ENCODE assay signal across 8 mouse cellular contexts in genomic region chr11:97152023-97152426, GRCm38 (mm10). TPM values are rescaled to one million over a fixed set of nuclear protein-coding genes. Genes with fewer than 3 reads are reported as not detected.
DNase-seq lines count a peak whose midpoint lies in the region; ATAC-seq lines count a peak whose summit lies in the region.

No protein-coding gene starts in this region.

- peak; percentile 66 to 73 for DNase-seq in cerebellum, postnatal 10 days
- peak; percentile 51 to 65 for DNase-seq in heart, adult 18-20 months
- peak; percentile 30 for DNase-seq in kidney, adult 11 months
- peak; percentile 67 for DNase-seq in lung, postnatal 10 days
- DNase-seq in thymus, postnatal 4 days: no peak

- no peak for ATAC-seq in megakaryocyte, adult 5-6 weeks (ENCODE audit: poor library complexity, severe bottlenecking)
- no peak for ATAC-seq in erythroblast, adult 5-6 weeks (replicated peaks; ENCODE audit: low FRiP score, poor library complexity, severe bottlenecking)

- H3K36me3 ChIP-seq in megakaryocyte, embryonic 14.5 days (replicated peaks; ENCODE audit: low read length): peaks cover 54% of the 10 kb centered on the region

- H3K4me3 ChIP-seq in megakaryocyte, embryonic 14.5 days (replicated peaks): peak overlapping the region; percentile 98

- H3K27me3 ChIP-seq in megakaryocyte, embryonic 14.5 days (replicated peaks): peaks cover 7% of the 10 kb centered on the region

- peaks cover 59% of the 10 kb centered on the region for H3K4me1 ChIP-seq in megakaryocyte, embryonic 14.5 days

- H3K9me3 ChIP-seq in megakaryocyte, embryonic 14.5 days: no peaks in the 10 kb centered on the region

RNA-seq across cellular contexts. Expression of gene Tbkbp1, which starts 0.7 kb away (rescaled TPM):
- 99.9 and 349 TPM in 2 replicates for polyA plus RNA-seq in megakaryocyte, embryonic 14.5 days (2012; ENCODE audit: insufficient read depth, low replicate concordance)
- 16.0 and 17.6 TPM in 2 replicates for total RNA-seq in megakaryocyte, adult 5-6 weeks (2015)
- 13.6 and 17.2 TPM in 2 replicates for total RNA-seq in megakaryocyte, adult 5-6 weeks (2017)
- total RNA-seq in heart, adult 18-20 months (2021): 10 to 100 TPM; 12.5 to 15.0 TPM
- 0.96 and 2.7 TPM in 2 replicates for total RNA-seq in erythroblast, adult 5-6 weeks (2015; ENCODE audit: low replicate concordance)
- 0.70 and 6.3 TPM in 2 replicates for total RNA-seq in erythroblast, adult 5-6 weeks (2017; ENCODE audit: low replicate concordance)

RNA-seq across cellular contexts. Expression of gene Kpnb1, which starts 35.7 kb away (rescaled TPM):
- 10.2 TPM in 2 replicates for polyA plus RNA-seq in megakaryocyte, embryonic 14.5 days (2012; ENCODE audit: insufficient read depth, low replicate concordance)
- 86.9 and 93.7 TPM in 2 replicates for total RNA-seq in megakaryocyte, adult 5-6 weeks (2015)
- total RNA-seq in megakaryocyte, adult 5-6 weeks (2017): 196 and 233 TPM in 2 replicates
- total RNA-seq in heart, adult 18-20 months (2021): 10 to 100 TPM; 80.8 to 82.9 TPM
- 30.6 and 42.6 TPM in 2 replicates for total RNA-seq in erythroblast, adult 5-6 weeks (2015; ENCODE audit: low replicate concordance)
- 102 and 119 TPM in 2 replicates for total RNA-seq in erythroblast, adult 5-6 weeks (2017; ENCODE audit: low replicate concordance)

RNA-seq across cellular contexts. Expression of gene Tbx21, which starts 36.9 kb away (rescaled TPM):
- 0.09 and 1.6 TPM in 2 replicates for polyA plus RNA-seq in megakaryocyte, embryonic 14.5 days (2012; ENCODE audit: insufficient read depth, low replicate concordance)
- total RNA-seq in megakaryocyte, adult 5-6 weeks (2015): 0.58 and 1.0 TPM in 2 replicates
- 1.1 and 1.3 TPM in 2 replicates for total RNA-seq in megakaryocyte, adult 5-6 weeks (2017)
- under 1 TPM; 0.10 to 0.41 TPM for total RNA-seq in heart, adult 18-20 months (2021)
- total RNA-seq in erythroblast, adult 5-6 weeks (2015; ENCODE audit: low replicate concordance): not detected in 2 replicates
- not detected in 2 replicates for total RNA-seq in erythroblast, adult 5-6 weeks (2017; ENCODE audit: low replicate concordance)
